Mouse (Mus musculus): ENCODE data around the gene Phrf1.

- no peak for TF ChIP-seq CTCF (conservative IDR thresholded peaks at IDR 0.05; ENCODE audit: low read length)
- TF ChIP-seq NANOG (IDR thresholded peaks at IDR 0.05; ENCODE audit: borderline replicate concordance, low read length): no peak
- TF ChIP-seq POU5F1 (IDR thresholded peaks at IDR 0.05; ENCODE audit: borderline replicate concordance, low read length): no peak
Measured at GRCm38 (mm10) chr7:141194409-141194808, 34.2 kb upstream of the Phrf1 start.

All from E14TG2a.4 (cell line).